8 mouse cellular contexts compared by ENCODE assay signal in genomic region chr11:54530391-54530790, GRCm38 (mm10). TPM values are rescaled to one million over a fixed set of nuclear protein-coding genes. Genes with fewer than 3 reads are reported as not detected.
DNase-seq lines count a peak whose midpoint lies in the region; ATAC-seq lines count a peak whose summit lies in the region.

No protein-coding gene starts in this region.

- 35% methylated on average over 1 of the region's 1 CpGs for WGBS in embryonic facial prominence, embryonic 14.5 days
- 13% methylated on average over 1 of the region's 1 CpGs for WGBS in lung, embryonic 16.5 days
- 43% methylated on average over 1 of the region's 1 CpGs for WGBS in forebrain, embryonic 15.5 days

- DNase-seq in layer of hippocampus, postnatal 10 days (ENCODE audit: low spot score in 2 of 2): peak; percentile 21 to 28
- no peak for DNase-seq in layer of hippocampus, adult 9-10 months (ENCODE audit: low spot score)
- peak; percentile 87 for DNase-seq in embryonic facial prominence, embryonic 14.5 days (ENCODE audit: low spot score)
- peak; percentile 44 to 67 for DNase-seq in heart, postnatal 14 days
- no peak for DNase-seq in T-cell, adult 2 months (ENCODE audit: low spot score)

- H3K36me3 ChIP-seq in embryonic facial prominence, embryonic 14.5 days (ENCODE audit: control insufficient read depth, insufficient read depth, low read length): no peaks in the 10 kb centered on the region
- H3K36me3 ChIP-seq in lung, embryonic 16.5 days (ENCODE audit: control insufficient read depth, insufficient read depth, low read length): no peaks in the 10 kb centered on the region
- H3K36me3 ChIP-seq in forebrain, embryonic 15.5 days: no peaks in the 10 kb centered on the region

- no peak overlapping the region for H3K27ac ChIP-seq in embryonic facial prominence, embryonic 14.5 days (replicated peaks; ENCODE audit: low read depth, low read length)
- H3K27ac ChIP-seq in lung, embryonic 16.5 days (ENCODE audit: low read length): peak overlapping the region; percentile 89
- H3K27ac ChIP-seq in forebrain, embryonic 15.5 days (replicated peaks): no peak overlapping the region

- H3K4me1 ChIP-seq in embryonic facial prominence, embryonic 14.5 days (ENCODE audit: control insufficient read depth, insufficient read depth, low read length): peaks cover 6% of the 10 kb centered on the region; the same call in 1 of the 2 replicates
- H3K4me1 ChIP-seq in lung, embryonic 16.5 days (replicated peaks; ENCODE audit: control insufficient read depth, insufficient read depth, low read length): peaks cover 18% of the 10 kb centered on the region
- peaks cover 4% of the 10 kb centered on the region; the same call in 1 of the 2 replicates for H3K4me1 ChIP-seq in forebrain, embryonic 15.5 days

- H3K9ac ChIP-seq in embryonic facial prominence, embryonic 14.5 days (ENCODE audit: low read depth, low read length): no peak overlapping the region
- no peak overlapping the region for H3K9ac ChIP-seq in lung, embryonic 16.5 days (ENCODE audit: low read length)
- H3K9ac ChIP-seq in forebrain, embryonic 15.5 days (replicated peaks): no peak overlapping the region

- no peaks in the 10 kb centered on the region for H3K27me3 ChIP-seq in embryonic facial prominence, embryonic 14.5 days (replicated peaks; ENCODE audit: control insufficient read depth, insufficient read depth, low read length)
- no peaks in the 10 kb centered on the region for H3K27me3 ChIP-seq in lung, embryonic 16.5 days (ENCODE audit: control insufficient read depth, insufficient read depth, low read depth, low read length)
- no peaks in the 10 kb centered on the region for H3K27me3 ChIP-seq in forebrain, embryonic 15.5 days

- H3K4me3 ChIP-seq in embryonic facial prominence, embryonic 14.5 days (ENCODE audit: low read depth, low read length): no peak overlapping the region
- no peak overlapping the region for H3K4me3 ChIP-seq in lung, embryonic 16.5 days (ENCODE audit: low read length)
- no peak overlapping the region for H3K4me3 ChIP-seq in forebrain, embryonic 15.5 days

- intact Hi-C loops in heart, postnatal 14 days (cut with DNase I): loop anchor here (5.0 kb wide), 1 partner anchor 173 kb away; no protein-coding TSS in a partner anchor

- no peaks in the 10 kb centered on the region for H3K9me3 ChIP-seq in embryonic facial prominence, embryonic 14.5 days (ENCODE audit: control insufficient read depth, low read length)
- H3K9me3 ChIP-seq in lung, embryonic 16.5 days (ENCODE audit: control insufficient read depth, low read length): no peaks in the 10 kb centered on the region
- no peaks in the 10 kb centered on the region for H3K9me3 ChIP-seq in forebrain, embryonic 15.5 days

- peak; percentile 71 for ATAC-seq in embryonic facial prominence, embryonic 14.5 days (ENCODE audit: low read depth)
- peak; percentile 93 for ATAC-seq in lung, embryonic 16.5 days (ENCODE audit: low read depth)
- ATAC-seq in erythroid progenitor cell, adult 5-6 weeks (replicated peaks; ENCODE audit: low FRiP score, poor library complexity, severe bottlenecking): no peak
- no peak for ATAC-seq in forebrain, embryonic 15.5 days (replicated peaks)

- H3K4me2 ChIP-seq in embryonic facial prominence, embryonic 14.5 days (ENCODE audit: low read depth, low read length): no peak overlapping the region
- no peak overlapping the region for H3K4me2 ChIP-seq in lung, embryonic 16.5 days (ENCODE audit: low read depth, low read length)
- no peak overlapping the region for H3K4me2 ChIP-seq in forebrain, embryonic 15.5 days (replicated peaks)

RNA-seq across cellular contexts. Expression of gene Rapgef6, which starts 7.7 kb away (rescaled TPM):
- total RNA-seq in layer of hippocampus, postnatal 10 days (2021): 10 to 100 TPM; 35.9 to 43.7 TPM
- 24.0 and 27.1 TPM in 2 replicates for polyA plus RNA-seq in embryonic facial prominence, embryonic 14.5 days (2014; fragmentation: Nextera tagmentation; extraction: Ambion mirVana)
- 10 to 100 TPM; 23.5 to 23.8 TPM for total RNA-seq in heart, postnatal 14 days (2021)
- polyA plus RNA-seq in lung, embryonic 16.5 days (2015; fragmentation: Nextera tagmentation; extraction: Ambion mirVana): 38.8 and 39.6 TPM in 2 replicates
- 50.1 and 70.4 TPM in 2 replicates for total RNA-seq in erythroid progenitor cell, adult 5-6 weeks (2015; ENCODE audit: low replicate concordance)
- 90.4 and 96.1 TPM in 2 replicates for total RNA-seq in erythroid progenitor cell, adult 5-6 weeks (2017; ENCODE audit: low replicate concordance)
- 35.7 and 36.0 TPM in 2 replicates for polyA plus RNA-seq in forebrain, embryonic 15.5 days (2015; fragmentation: Nextera tagmentation; extraction: Ambion mirVana)

Comparison
In these comparisons a context has a peak if more than half of its experiments do, and no peak if none do; other contexts are left out.
1. DNase-seq: peak in layer of hippocampus, postnatal 10 days (2 of 2), embryonic facial prominence, embryonic 14.5 days (single experiment) and heart, postnatal 14 days (2 of 2); none in layer of hippocampus, adult 9-10 months (single experiment) and T-cell, adult 2 months (single experiment).
2. ATAC-seq: peak in embryonic facial prominence, embryonic 14.5 days (single experiment) and lung, embryonic 16.5 days (single experiment); none in erythroid progenitor cell, adult 5-6 weeks (single experiment) and forebrain, embryonic 15.5 days (single experiment).